Mouse (Mus musculus) megakaryocyte-erythroid progenitor cell, adult 5 weeks (primary cell): ENCODE data around the gene Dcaf10. TPM values are rescaled to one million over a fixed set of nuclear protein-coding genes. Genes with fewer than 3 reads are reported as not detected.

Experiments used
- polyA plus RNA-seq: library from polyadenylated mRNA; stranded (reverse); fragments of >175 nt; gene quantifications from 2 replicates; pipeline ENCODE4 v1.2.3, GENCODE M21; 2012

Dcaf10 gene
- polyA plus RNA-seq = 40.7 and 42.2 TPM in 2 replicates

GRCm38 (mm10) chr4:45341669-45342249 is at the start of gene Dcaf10:
Gene Dcaf10, plus strand, starts transcription at chr4:45342101.

GRCm38 (mm10) chr4:45296662-45297564 is 45.0 kb upstream of the Dcaf10 start, which contains the start of gene Trmt10b:
Gene Trmt10b, plus strand, starts transcription at chr4:45297127.

DNA sequence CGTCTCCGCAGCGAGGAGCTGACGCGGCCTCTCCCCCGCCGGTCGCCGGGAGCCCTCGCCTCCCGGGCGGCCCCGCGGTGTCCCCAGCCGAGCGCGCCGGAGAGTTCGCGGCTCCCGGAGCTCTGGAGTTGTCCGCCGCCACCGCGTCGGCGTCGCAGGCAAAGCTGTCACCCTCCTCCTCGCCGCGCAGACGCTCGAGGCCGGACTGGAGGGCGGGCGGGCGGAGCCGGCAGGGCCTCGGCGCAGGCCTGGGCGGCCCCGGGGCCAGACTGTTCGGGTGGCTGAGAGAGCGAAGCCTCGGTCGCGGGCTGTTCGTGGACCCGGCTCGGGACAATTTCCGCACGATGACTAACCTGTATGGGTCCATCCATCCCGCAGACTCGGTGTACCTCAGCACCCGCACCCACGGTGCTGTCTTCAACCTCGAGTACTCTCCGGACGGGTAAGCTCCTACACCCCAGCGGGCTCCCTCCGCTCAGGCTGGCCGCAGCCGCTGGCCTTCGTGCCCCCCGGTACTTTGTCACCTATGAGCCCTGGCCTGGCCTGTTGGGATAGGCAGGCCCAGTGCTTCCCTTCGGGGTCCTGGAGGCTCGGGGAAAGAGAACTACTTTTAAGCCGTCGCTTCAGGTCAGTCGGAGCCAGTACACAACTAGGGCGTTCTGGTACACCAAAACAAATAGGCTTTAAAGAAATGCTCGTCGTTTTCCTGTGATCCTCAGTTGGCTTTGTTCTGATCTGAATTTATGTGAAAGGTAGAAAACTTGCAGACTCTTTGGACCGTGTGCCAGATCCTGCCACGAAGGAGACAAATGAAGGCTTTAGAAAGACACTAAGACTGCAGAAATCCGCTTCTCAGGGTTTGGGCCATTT is 620 bp downstream of the Dcaf10 start, which contains the start of gene Exosc3:
Gene Exosc3 (minus strand): TSS at position 447 of the 870 bp plus-strand sequence.

GRCm38 (mm10) chr4:45408427-45409132 is 66.7 kb downstream of the Dcaf10 start, which contains the start of gene Slc25a51:
Gene Slc25a51, minus strand, starts transcription at chr4:45408766.

Other genes with a start within 250 kb of the Dcaf10 start
- 90.0 and 103 TPM in 2 replicates for gene Tomm5, start 234.0 kb upstream of the Dcaf10 start, polyA plus RNA-seq
- 0.04 and 0.09 TPM in 2 replicates for gene Frmpd1, start 157.2 kb upstream of the Dcaf10 start, polyA plus RNA-seq
- gene Trmt10b, start 45.0 kb upstream of the Dcaf10 start, polyA plus RNA-seq = 1.8 and 3.0 TPM in 2 replicates
- gene Exosc3, start 631 bp downstream of the Dcaf10 start, polyA plus RNA-seq = 74.8 and 75.8 TPM in 2 replicates
- gene Slc25a51, start 66.7 kb downstream of the Dcaf10 start, polyA plus RNA-seq = 23.4 and 23.9 TPM in 2 replicates
- 7.1 and 7.3 TPM in 2 replicates for gene Shb, start 190.4 kb downstream of the Dcaf10 start, polyA plus RNA-seq